Mouse (Mus musculus) spleen, adult 2 months (tissue): ENCODE measurements around the gene Tpgs1. TPM values are rescaled to one million over a fixed set of nuclear protein-coding genes. Genes with fewer than 3 reads are reported as not detected.
A peak's percentile ranks its signal among the peaks of the same experiment; 100 is the strongest.

Experiments used
- DNase-seq, 2 experiments: peaks; one replicate each; pipeline versions ENCODE4 v3.0.0 to v3.0.0-alpha.2; 2012 to 2021; ENCODE audit warnings: low spot score in 2 of 2, low read depth in 1 of 2
- H3K27ac ChIP-seq: fragments of 200-500 bp; 2 replicates; pipeline ENCODE4 v1.5.1; 2012; ENCODE audit warnings: low read length, inconsistent platforms; ENCODE audit not compliant: insufficient read depth
- H3K27me3 ChIP-seq: fragments of 200-500 bp; 2 replicates; pipeline ENCODE4 v1.6.1; 2012; ENCODE audit warnings: mild to moderate bottlenecking, moderate library complexity, low read length, inconsistent platforms; ENCODE audit not compliant: control insufficient read depth, insufficient read depth
- H3K36me3 ChIP-seq: fragments of 200-500 bp; 2 replicates; pipeline ENCODE4 v1.6.1; 2012; ENCODE audit warnings: mild to moderate bottlenecking, low read length, inconsistent platforms; ENCODE audit not compliant: control insufficient read depth, insufficient read depth
- H3K4me1 ChIP-seq: fragments of 200-500 bp; 2 replicates; pipeline ENCODE4 v1.6.1; 2011; ENCODE audit warnings: inconsistent platforms; ENCODE audit not compliant: control insufficient read depth, insufficient read depth, insufficient read length
- H3K4me3 ChIP-seq: fragments of 200-500 bp; 2 replicates; pipeline ENCODE4 v1.5.1; 2011; ENCODE audit warnings: mild to moderate bottlenecking, inconsistent platforms; ENCODE audit not compliant: insufficient read depth, insufficient read length; ENCODE audit errors: extremely low read depth
- CTCF ChIP-seq: fragments of 200-500 bp; IDR thresholded peaks from 2 replicates; pipeline ENCODE4 v1.5.1; 2011; ENCODE audit warnings: mild to moderate bottlenecking, inconsistent platforms; ENCODE audit not compliant: insufficient read depth, insufficient read length, insufficient replicate concordance; ENCODE audit errors: extremely low read depth
- POLR2A ChIP-seq: fragments of 200-500 bp; IDR thresholded peaks from 2 replicates; pipeline ENCODE4 v1.6.1; 2011; ENCODE audit warnings: low read depth, low read length, inconsistent platforms
- WGBS: fragments of 180-500 bp; shearing (Covaris S2); methylation state at CpG from one replicate; pipeline ENCODE4 v1.1.7; 2018; 5-methylcytosine and 5-hydroxymethylcytosine counted together
- polyA plus RNA-seq: library from polyadenylated mRNA; depleted of rRNA; stranded (reverse); fragments of >200 nt; gene quantifications from 2 replicates; pipeline ENCODE4 v1.2.3, GENCODE M21; 2012

Gene Tpgs1
- polyA plus RNA-seq, 1 experiment: 47.9 TPM

GRCm38 (mm10) chr10:79636287-79636686 lies 32.9 kb upstream of the Tpgs1 start:
- H3K4me3 ChIP-seq: no peak overlapping the region
- TF ChIP-seq POLR2A (no peak), CTCF (no peak)
- peaks cover 15% of the 10 kb centered on the region for H3K27me3 ChIP-seq
- DNase-seq: no peak
- WGBS: 90% methylated on average over 8 of the region's 8 CpGs
- H3K4me1 ChIP-seq: no peaks in the 10 kb centered on the region; the same call in 1 of the 2 replicates
- H3K36me3 ChIP-seq: no peaks in the 10 kb centered on the region
- no peak overlapping the region for H3K27ac ChIP-seq

DNA sequence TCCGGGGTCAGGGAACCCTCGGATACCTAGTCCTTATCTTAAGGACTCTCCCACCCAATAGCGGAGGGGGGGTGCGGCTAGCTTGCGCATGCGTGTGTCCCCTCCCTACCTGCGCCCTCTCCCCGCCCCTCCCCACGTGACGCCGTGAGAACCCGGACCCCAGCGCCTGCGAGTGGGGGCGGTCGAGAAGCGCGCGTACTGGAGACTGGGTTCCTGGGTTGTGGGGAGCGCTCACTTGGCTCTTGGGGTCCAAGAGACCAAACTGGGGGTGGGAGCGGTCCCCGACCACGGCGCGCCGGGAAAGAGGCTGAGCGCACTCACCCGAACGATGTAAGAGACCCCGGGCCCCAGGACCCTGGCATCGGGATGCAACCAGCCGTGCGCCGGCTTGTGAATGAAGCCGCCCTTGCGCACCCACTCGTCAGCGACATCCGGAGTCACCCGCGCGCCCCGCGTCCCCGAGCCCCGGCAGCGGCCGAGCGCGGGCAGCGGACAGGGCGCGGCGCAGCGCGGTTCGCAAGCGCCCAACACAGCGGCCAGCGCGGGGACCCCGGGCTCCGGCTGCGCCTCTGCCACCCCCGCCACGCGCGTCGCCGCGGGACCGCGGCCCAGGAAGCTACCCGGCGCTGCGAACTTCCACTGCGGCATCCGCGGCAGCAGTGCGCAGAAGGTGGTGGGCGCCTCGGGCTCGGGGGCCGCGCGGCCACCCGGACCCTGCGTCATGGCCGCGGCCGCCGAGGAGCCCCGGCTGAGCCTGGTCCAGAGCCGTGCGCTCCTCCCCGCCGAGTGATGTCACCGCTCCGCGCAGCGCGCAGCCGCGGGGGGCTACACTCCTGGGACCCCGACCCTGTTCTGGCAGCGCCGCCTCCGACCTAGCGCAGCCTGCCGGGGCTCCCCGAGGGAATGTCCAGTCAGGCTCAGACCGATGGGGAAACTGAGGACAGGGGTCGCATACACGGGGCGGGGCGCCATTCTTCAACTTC lies 31.8 kb upstream of the Tpgs1 start, which contains the start of gene Shc2:
TSS of gene Shc2 (minus strand) at position 791 of the 983 bp plus-strand sequence.
- H3K36me3 ChIP-seq: no peaks in the 10 kb centered on the region
- DNase-seq: no peak
- H3K27ac ChIP-seq: no peak within 1 kb of the TSS
- TF ChIP-seq CTCF: no peak
- no peak for TF ChIP-seq POLR2A
- H3K4me1 ChIP-seq: no peaks in the 10 kb centered on the region; the same call in 1 of the 2 replicates
- 3% methylated on average over 105 of the region's 116 CpGs for WGBS
- peaks cover 15% of the 10 kb centered on the region for H3K27me3 ChIP-seq
- H3K4me3 ChIP-seq: no peak within 1 kb of the TSS; the same call in 1 of the 2 replicates

DNA sequence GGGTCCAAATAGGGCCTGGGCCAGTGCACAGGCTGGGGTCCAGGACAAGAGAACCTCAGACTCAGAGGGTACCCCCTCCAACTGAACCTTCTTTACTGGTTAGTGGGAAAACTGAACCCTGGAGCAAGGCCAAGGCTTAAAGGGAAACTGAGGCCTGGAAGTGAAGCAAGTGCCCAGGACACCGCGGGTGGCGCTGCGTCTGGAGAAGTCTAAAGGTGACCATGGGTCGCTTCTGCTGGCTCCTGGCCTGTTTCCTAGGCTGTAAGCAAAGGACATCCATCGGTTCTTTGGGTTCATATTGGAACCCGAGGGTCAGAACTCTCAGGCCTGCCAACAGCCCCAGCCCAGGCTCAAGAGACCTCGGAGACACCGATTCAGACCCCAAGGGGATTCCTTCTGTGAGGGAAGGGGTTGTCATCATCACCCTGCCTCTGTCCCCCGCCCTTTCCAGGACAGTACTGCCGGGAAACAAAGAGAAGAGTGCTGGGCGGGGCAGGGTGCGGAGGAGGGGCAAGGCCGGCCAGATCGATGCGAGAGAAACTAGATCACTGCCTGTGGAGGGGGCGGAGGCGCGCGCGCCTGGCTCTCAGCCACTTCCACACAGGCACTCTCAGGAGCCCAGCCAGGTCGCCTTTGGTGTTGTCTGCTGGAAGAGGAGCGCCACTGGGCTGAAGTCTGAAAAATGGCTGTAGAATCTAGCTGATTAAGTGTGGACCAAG lies 30.5 kb upstream of the Tpgs1 start:
- DNase-seq: no peak
- no peaks in the 10 kb centered on the region; the same call in 1 of the 2 replicates for H3K4me1 ChIP-seq
- no peak overlapping the region for H3K27ac ChIP-seq
- no peaks in the 10 kb centered on the region for H3K36me3 ChIP-seq
- H3K27me3 ChIP-seq: peaks cover 15% of the 10 kb centered on the region
- 17% methylated on average over 23 of the region's 23 CpGs for WGBS
- H3K4me3 ChIP-seq: no peak overlapping the region
- no peak for TF ChIP-seq POLR2A
- no peak for TF ChIP-seq CTCF

GRCm38 (mm10) chr10:79645711-79646110 lies 23.5 kb upstream of the Tpgs1 start, which contains the start of gene Odf3l2:
Gene Odf3l2, minus strand, starts transcription at chr10:79645738.
- Histone ChIP-seq H3K27ac (no peak within 1 kb of the TSS), H3K36me3 (no peaks in the 10 kb centered on the region), H3K4me1 (no peaks in the 10 kb centered on the region), H3K4me3 (no peak within 1 kb of the TSS), H3K27me3 (no peaks in the 10 kb centered on the region)
- no peak for TF ChIP-seq POLR2A
- TF ChIP-seq CTCF: no peak
- WGBS: 83% methylated on average over 8 of the region's 8 CpGs
- no peak for DNase-seq

DNA sequence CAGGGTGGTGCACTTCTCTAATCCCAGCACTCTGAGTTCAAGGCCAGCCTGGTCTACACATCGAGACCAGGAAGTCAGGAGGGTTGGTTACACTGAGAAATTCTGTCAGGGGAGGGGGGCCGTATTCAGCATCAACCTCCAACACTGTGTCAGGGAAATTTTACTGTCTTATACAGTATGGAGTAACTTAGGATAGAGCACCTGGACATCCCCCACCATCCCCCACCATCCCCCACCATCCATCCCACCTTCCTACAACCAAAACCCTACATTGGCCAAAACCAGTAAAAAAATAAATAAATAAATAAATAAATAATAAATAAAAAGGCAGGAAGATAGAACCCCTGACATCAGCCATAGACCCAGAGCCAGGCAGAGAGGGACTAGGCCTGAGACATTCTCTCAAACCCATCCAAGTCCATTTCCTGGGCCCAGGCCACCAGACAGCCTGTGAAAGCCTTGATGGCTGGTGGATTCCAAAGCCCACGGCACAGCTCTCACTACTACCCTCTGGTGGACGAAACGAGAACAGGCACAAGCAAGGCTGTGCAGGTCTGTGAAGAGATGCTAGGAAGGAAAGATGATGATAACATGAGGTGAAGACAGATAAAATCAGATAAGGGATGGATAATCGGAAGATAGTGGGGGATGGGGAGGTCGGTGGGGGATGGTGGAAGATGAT lies 20.0 kb upstream of the Tpgs1 start:
- no peaks in the 10 kb centered on the region for H3K27me3 ChIP-seq
- WGBS: 24% methylated on average over 7 of the region's 7 CpGs
- H3K36me3 ChIP-seq: no peaks in the 10 kb centered on the region
- H3K27ac ChIP-seq: no peak overlapping the region
- peak; percentile 30 to 49 for DNase-seq
- TF ChIP-seq CTCF: peak; percentile 77; the same call in 1 of the 2 replicates
- TF ChIP-seq POLR2A: no peak
- no peaks in the 10 kb centered on the region for H3K4me1 ChIP-seq
- no peak overlapping the region for H3K4me3 ChIP-seq

DNA sequence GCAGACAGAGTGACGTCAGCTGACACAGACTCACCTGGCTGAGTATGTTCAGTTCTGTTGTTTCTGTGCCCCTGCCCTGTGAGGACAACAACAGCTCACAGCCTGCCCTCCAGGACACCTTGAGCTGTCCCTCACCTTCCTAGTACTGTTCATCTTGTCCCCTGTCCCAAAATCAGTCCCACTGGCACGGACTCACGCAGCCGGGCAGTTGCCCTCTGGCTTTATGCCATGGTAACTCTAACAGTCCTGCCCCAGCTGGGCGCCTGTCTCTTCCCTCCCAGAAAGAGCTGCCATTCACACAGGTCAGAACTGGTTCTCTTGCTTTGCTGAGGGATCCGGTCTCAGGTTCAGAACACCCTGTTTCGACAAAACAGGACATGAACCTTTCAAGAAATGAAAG lies 16.4 kb upstream of the Tpgs1 start:
- H3K36me3 ChIP-seq: no peaks in the 10 kb centered on the region

More for the DNA sequence above, 16.4 kb upstream of the Tpgs1 start:
- Histone ChIP-seq H3K4me3 (no peak overlapping the region), H3K4me1 (no peaks in the 10 kb centered on the region), H3K27ac (no peak overlapping the region), H3K27me3 (no peaks in the 10 kb centered on the region)
- 81% methylated on average over 7 of the region's 7 CpGs for WGBS
- TF ChIP-seq POLR2A: no peak
- no peak for TF ChIP-seq CTCF
- no peak for DNase-seq
